Mouse (Mus musculus): Measurements from ENCODE around the gene Tmem270. TPM values are rescaled to one million over a fixed set of nuclear protein-coding genes. Genes with fewer than 3 reads are reported as not detected.

Gene Tmem270
- total RNA-seq (2012; rRNA removed) = not detected in 2 replicates

GRCm38 (mm10) chr5:134906633-134907032, at the start of gene Tmem270:
Gene Tmem270, minus strand, starts transcription at chr5:134906733.
- H3K9ac ChIP-seq (ENCODE audit: insufficient read depth, low read depth, low read length, poor library complexity, severe bottlenecking) = no peak within 1 kb of the TSS
- no peak for TF ChIP-seq MAFK (IDR thresholded peaks at IDR 0.05; ENCODE audit: insufficient read depth, low read depth, low read length)
- TF ChIP-seq HCFC1 (IDR thresholded peaks at IDR 0.05; ENCODE audit: borderline replicate concordance, insufficient read depth, low read length) = no peak
- TF ChIP-seq ZNF384 (IDR thresholded peaks at IDR 0.05; ENCODE audit: low read depth, low read length) = no peak
- TF ChIP-seq CHD2 (IDR thresholded peaks at IDR 0.05; ENCODE audit: low read depth, low read length) = no peak
- no peak for TF ChIP-seq ZC3H11A (IDR thresholded peaks at IDR 0.05; ENCODE audit: borderline replicate concordance, low read depth, low read length)
- H3K27ac ChIP-seq (ENCODE audit: insufficient read depth, low read depth, low read length, poor library complexity, severe bottlenecking) = no peak within 1 kb of the TSS

GRCm38 (mm10) chr5:134955491-134955890, 49.0 kb upstream of the Tmem270 start:
- DNase-seq (ENCODE audit: low read depth, low spot score) = no peak
- no peak overlapping the region for H3K4me3 ChIP-seq (ENCODE audit: insufficient read depth in 1 of 2, low read depth in 1 of 2, low read length in 2 of 2, poor library complexity in 1 of 2, severe bottlenecking in 1 of 2)
- no peaks in the 10 kb centered on the region for H3K9me3 ChIP-seq (ENCODE audit: control insufficient read depth, insufficient read depth, low read depth, low read length)
- H3K27ac ChIP-seq (ENCODE audit: insufficient read depth, low read depth, low read length, poor library complexity, severe bottlenecking) = no peak overlapping the region
- TF ChIP-seq ZNF384 (IDR thresholded peaks at IDR 0.05; ENCODE audit: low read depth, low read length) (no peak), MAFK (IDR thresholded peaks at IDR 0.05; ENCODE audit: insufficient read depth, low read depth, low read length) (no peak), HCFC1 (IDR thresholded peaks at IDR 0.05; ENCODE audit: borderline replicate concordance, insufficient read depth, low read length) (no peak), ZC3H11A (IDR thresholded peaks at IDR 0.05; ENCODE audit: borderline replicate concordance, low read depth, low read length) (no peak), CHD2 (IDR thresholded peaks at IDR 0.05; ENCODE audit: low read depth, low read length) (no peak)
- no peaks in the 10 kb centered on the region for H3K36me3 ChIP-seq (ENCODE audit: control insufficient read depth, insufficient read depth, low read length, poor library complexity, severe bottlenecking)
- no peak overlapping the region for H3K9ac ChIP-seq (ENCODE audit: insufficient read depth, low read depth, low read length, poor library complexity, severe bottlenecking)
- in situ Hi-C loops (cut with MboI; ENCODE audit: low sequenced_read_pairs in 2 of 2, unreplicated experiment in 2 of 2) = no loop called here
- H3K4me1 ChIP-seq (ENCODE audit: control insufficient read depth in 2 of 2, insufficient read depth in 2 of 2, low read length in 2 of 2, poor library complexity in 1 of 2) = peaks cover 7 to 38% of the 10 kb centered on the region in 2 experiments; a peak in 3 of 4 replicates

More at GRCm38 (mm10) chr5:134906633-134907032, at the start of gene Tmem270:
- no peak for DNase-seq (ENCODE audit: low read depth, low spot score)
- in situ Hi-C loops (cut with MboI; ENCODE audit: low sequenced_read_pairs in 2 of 2, unreplicated experiment in 2 of 2) = no loop called here
- Histone ChIP-seq H3K36me3 (ENCODE audit: control insufficient read depth, insufficient read depth, low read length, poor library complexity, severe bottlenecking) (no peaks in the 10 kb centered on the region), H3K9me3 (ENCODE audit: control insufficient read depth, insufficient read depth, low read depth, low read length) (no peaks in the 10 kb centered on the region), H3K4me3 (ENCODE audit: insufficient read depth in 1 of 2, low read depth in 1 of 2, low read length in 2 of 2, poor library complexity in 1 of 2, severe bottlenecking in 1 of 2) (no peak within 1 kb of the TSS), H3K4me1 (ENCODE audit: control insufficient read depth in 2 of 2, insufficient read depth in 2 of 2, low read length in 2 of 2, poor library complexity in 1 of 2) (peaks cover 0 to 3% of the 10 kb centered on the region in 2 experiments; a peak in 1 of 4 replicates)

- no peak for TF ChIP-seq CHD2 (IDR thresholded peaks at IDR 0.05; ENCODE audit: low read depth, low read length)
- TF ChIP-seq ZNF384 (IDR thresholded peaks at IDR 0.05; ENCODE audit: low read depth, low read length) = no peak
- TF ChIP-seq ZC3H11A (IDR thresholded peaks at IDR 0.05; ENCODE audit: borderline replicate concordance, low read depth, low read length) = no peak
- no peak for TF ChIP-seq HCFC1 (IDR thresholded peaks at IDR 0.05; ENCODE audit: borderline replicate concordance, insufficient read depth, low read length)
- no peak for TF ChIP-seq MAFK (IDR thresholded peaks at IDR 0.05; ENCODE audit: insufficient read depth, low read depth, low read length)
- no peak for DNase-seq (ENCODE audit: low read depth, low spot score)
- Histone ChIP-seq H3K4me3 (ENCODE audit: insufficient read depth in 1 of 2, low read depth in 1 of 2, low read length in 2 of 2, poor library complexity in 1 of 2, severe bottlenecking in 1 of 2) (peak overlapping the region; percentile 47 to 49), H3K9ac (ENCODE audit: insufficient read depth, low read depth, low read length, poor library complexity, severe bottlenecking) (peak overlapping the region; percentile 66), H3K4me1 (ENCODE audit: control insufficient read depth in 2 of 2, insufficient read depth in 2 of 2, low read length in 2 of 2, poor library complexity in 1 of 2) (peaks cover 7 to 38% of the 10 kb centered on the region in 2 experiments), H3K36me3 (ENCODE audit: control insufficient read depth, insufficient read depth, low read length, poor library complexity, severe bottlenecking) (no peaks in the 10 kb centered on the region), H3K27ac (ENCODE audit: insufficient read depth, low read depth, low read length, poor library complexity, severe bottlenecking) (peak overlapping the region; percentile 73), H3K9me3 (ENCODE audit: control insufficient read depth, insufficient read depth, low read depth, low read length) (no peaks in the 10 kb centered on the region)
- in situ Hi-C loops (cut with MboI; ENCODE audit: low sequenced_read_pairs in 2 of 2, unreplicated experiment in 2 of 2) = no loop called here
Observed at GRCm38 (mm10) chr5:134951053-134951884, 44.7 kb upstream of the Tmem270 start.

GRCm38 (mm10) chr5:134948085-134948439, 41.5 kb upstream of the Tmem270 start:
- TF ChIP-seq HCFC1 (IDR thresholded peaks at IDR 0.05; ENCODE audit: borderline replicate concordance, insufficient read depth, low read length) (no peak), ZC3H11A (IDR thresholded peaks at IDR 0.05; ENCODE audit: borderline replicate concordance, low read depth, low read length) (no peak), ZNF384 (IDR thresholded peaks at IDR 0.05; ENCODE audit: low read depth, low read length) (no peak), MAFK (IDR thresholded peaks at IDR 0.05; ENCODE audit: insufficient read depth, low read depth, low read length) (no peak), CHD2 (IDR thresholded peaks at IDR 0.05; ENCODE audit: low read depth, low read length) (no peak)
- DNase-seq (ENCODE audit: low read depth, low spot score) = no peak
- H3K4me3 ChIP-seq (ENCODE audit: insufficient read depth in 1 of 2, low read depth in 1 of 2, low read length in 2 of 2, poor library complexity in 1 of 2, severe bottlenecking in 1 of 2) = no peak overlapping the region
- 0 out of 2 replicates have a peak overlapping the region, but pooled peaks have one; percentile 84 for H3K27ac ChIP-seq (ENCODE audit: insufficient read depth, low read depth, low read length, poor library complexity, severe bottlenecking)
- in situ Hi-C loops (cut with MboI; ENCODE audit: low sequenced_read_pairs in 2 of 2, unreplicated experiment in 2 of 2) = no loop called here
- no peaks in the 10 kb centered on the region for H3K9me3 ChIP-seq (ENCODE audit: control insufficient read depth, insufficient read depth, low read depth, low read length)
- H3K36me3 ChIP-seq (ENCODE audit: control insufficient read depth, insufficient read depth, low read length, poor library complexity, severe bottlenecking) = peaks cover 7% of the 10 kb centered on the region; the same call in 1 of the 2 replicates
- no peak overlapping the region for H3K9ac ChIP-seq (ENCODE audit: insufficient read depth, low read depth, low read length, poor library complexity, severe bottlenecking)
- peaks cover 10 to 43% of the 10 kb centered on the region in 2 experiments for H3K4me1 ChIP-seq (ENCODE audit: control insufficient read depth in 2 of 2, insufficient read depth in 2 of 2, low read length in 2 of 2, poor library complexity in 1 of 2)
